Mouse (Mus musculus) E14TG2a.4 (cell line): ENCODE results near the gene Dhrs13.

ENCODE experiments used
- CTCF ChIP-seq: conservative IDR thresholded peaks from 2 replicates; pipeline ENCODE4 v1.5.1; 2014; ENCODE audit warnings: low read length
- NANOG ChIP-seq: IDR thresholded peaks from 2 replicates; pipeline ENCODE4 v1.6.1; 2014; ENCODE audit warnings: borderline replicate concordance, low read length, mixed read lengths
- POU5F1 ChIP-seq: IDR thresholded peaks from 2 replicates; pipeline ENCODE4 v1.6.1; 2014; ENCODE audit warnings: low read length, borderline replicate concordance

- TF ChIP-seq NANOG (no peak), CTCF (no peak), POU5F1 (no peak)
These were observed 46.5 kb upstream of the Dhrs13 start for GRCm38 (mm10) chr11:77985541-77986065.
